Mouse (Mus musculus) lung, adult 2 months (tissue): ENCODE measurements around the gene Cacna1s. TPM values are rescaled to one million over a fixed set of nuclear protein-coding genes. Genes with fewer than 3 reads are reported as not detected.

Source experiments
- DNase-seq: peaks from one replicate; pipeline ENCODE4 v3.0.0; 2022
- H3K4me1 ChIP-seq: fragments of 200-500 bp; 2 replicates; pipeline ENCODE4 v1.6.1; 2011; ENCODE audit warnings: low read length; ENCODE audit not compliant: control insufficient read depth, insufficient read depth
- H3K4me3 ChIP-seq: fragments of 200-500 bp; replicated peaks from 2 replicates; pipeline ENCODE3; 2011; ENCODE audit warnings: low read depth, mild to moderate bottlenecking, control low read depth, low read length; ENCODE audit errors: extremely low read depth
- CTCF ChIP-seq: fragments of 200-500 bp; IDR thresholded peaks from 2 replicates; pipeline ENCODE4 v1.5.1; 2011; ENCODE audit warnings: mild to moderate bottlenecking, low read length, control low read depth; ENCODE audit not compliant: insufficient read depth
- POLR2A ChIP-seq: fragments of 200-500 bp; IDR thresholded peaks from 2 replicates; pipeline ENCODE4 v1.6.1; 2011; ENCODE audit warnings: low read depth, mild to moderate bottlenecking, control low read depth, low read length, borderline replicate concordance; ENCODE audit errors: extremely low read depth
- WGBS: fragments of 180-500 bp; shearing (Covaris S2); methylation state at CpG from one replicate; pipeline ENCODE4 v1.1.7; 2018; 5-methylcytosine and 5-hydroxymethylcytosine counted together
- polyA plus RNA-seq: library from polyadenylated mRNA; depleted of rRNA; stranded (reverse); fragments of >200 nt; gene quantifications from 2 replicates; pipeline ENCODE4 v1.2.3, GENCODE M21; 2012; rRNA removed

Cacna1s gene
- polyA plus RNA-seq, result 2.9 and 7.5 TPM in 2 replicates

- TF ChIP-seq CTCF, result no peak
- TF ChIP-seq POLR2A, result no peak
- 56% methylated on average over 11 of the region's 11 CpGs for WGBS
- H3K4me1 ChIP-seq, result no peaks in the 10 kb centered on the region
- no peak for DNase-seq
- H3K4me3 ChIP-seq, result no peak within 1 kb of the TSS
Measured at GRCm38 (mm10) chr1:136052547-136052946, at the start of gene Cacna1s. TSS of gene Cacna1s (plus strand) at chr1:136052750.

- no peak for TF ChIP-seq CTCF
- TF ChIP-seq POLR2A, result no peak
Measured at GRCm38 (mm10) chr1:136006292-136006748, 46.2 kb upstream of the Cacna1s start, which contains the start of gene Igfn1. TSS of gene Igfn1 (minus strand) at chr1:136006342.

GRCm38 (mm10) chr1:136007211-136008158 lies 45.1 kb upstream of the Cacna1s start, which contains the start of gene Tmem9:
TSS of gene Tmem9 (plus strand) at chr1:136008150.
- TF ChIP-seq POLR2A, result no peak
- no peak for TF ChIP-seq CTCF
- 7% methylated on average over 37 of the region's 37 CpGs for WGBS
- Histone ChIP-seq H3K4me3 (peak within 1 kb of the TSS; percentile 60), H3K4me1 (no peaks in the 10 kb centered on the region)
- peak; percentile 86 for DNase-seq

More at GRCm38 (mm10) chr1:136006292-136006748, 46.2 kb upstream of the Cacna1s start, which contains the start of gene Igfn1:
- WGBS, result 90% methylated on average over 3 of the region's 3 CpGs
- DNase-seq, result no peak
- Histone ChIP-seq H3K4me1 (no peaks in the 10 kb centered on the region), H3K4me3 (no peak within 1 kb of the TSS)

- 18% methylated on average over 8 of the region's 8 CpGs for WGBS
- TF ChIP-seq POLR2A (no peak), CTCF (no peak)
- H3K4me3 ChIP-seq, result no peak overlapping the region
Measured at GRCm38 (mm10) chr1:136008159-136008533, 44.4 kb upstream of the Cacna1s start.

GRCm38 (mm10) chr1:136010247-136010646 lies 42.3 kb upstream of the Cacna1s start:
- H3K4me3 ChIP-seq, result no peak overlapping the region
- no peaks in the 10 kb centered on the region for H3K4me1 ChIP-seq
- TF ChIP-seq CTCF (no peak), POLR2A (no peak)
- WGBS, result 90% methylated on average over 4 of the region's 4 CpGs
- no peak for DNase-seq

More at GRCm38 (mm10) chr1:136008159-136008533, 44.4 kb upstream of the Cacna1s start:
- H3K4me1 ChIP-seq, result no peaks in the 10 kb centered on the region
- no peak for DNase-seq

- no peak for DNase-seq
- no peak for TF ChIP-seq CTCF
- WGBS, result 67% methylated on average over 4 of the region's 4 CpGs
- Histone ChIP-seq H3K4me1 (no peaks in the 10 kb centered on the region), H3K4me3 (no peak overlapping the region)
Measured at GRCm38 (mm10) chr1:136013513-136013912, 39.0 kb upstream of the Cacna1s start.

- WGBS, result 68% methylated on average over 2 of the region's 2 CpGs
- no peak for TF ChIP-seq CTCF
- no peak for TF ChIP-seq POLR2A
- no peak overlapping the region for H3K4me3 ChIP-seq
- DNase-seq, result no peak
- peaks cover 2% of the 10 kb centered on the region; the same call in 1 of the 2 replicates for H3K4me1 ChIP-seq
Measured at GRCm38 (mm10) chr1:136014796-136015502, 37.6 kb upstream of the Cacna1s start.

- Histone ChIP-seq H3K4me1 (peaks cover 2% of the 10 kb centered on the region; the same call in 1 of the 2 replicates), H3K4me3 (no peak overlapping the region)
- DNase-seq, result no peak
- WGBS, result 78% methylated on average over 2 of the region's 2 CpGs
- TF ChIP-seq CTCF, result no peak
- TF ChIP-seq POLR2A, result no peak
Measured at GRCm38 (mm10) chr1:136017307-136017706, 35.2 kb upstream of the Cacna1s start.

GRCm38 (mm10) chr1:136017907-136018313 lies 34.6 kb upstream of the Cacna1s start:
- DNase-seq, result peak; percentile 90
- TF ChIP-seq POLR2A, result peak; percentile 61; the same call in 1 of the 2 replicates
- no peak for TF ChIP-seq CTCF
- Histone ChIP-seq H3K4me3 (peak overlapping the region; percentile 90), H3K4me1 (peaks cover 2% of the 10 kb centered on the region; the same call in 1 of the 2 replicates)
- 1% methylated on average over 22 of the region's 22 CpGs for WGBS
